Mouse (Mus musculus) spleen, postnatal 14 days (tissue): ENCODE data around the gene Rph3a.
"Not testable (repeated sequence)": the region's sequence is repeated elsewhere in the genome, so short reads cannot be mapped to it uniquely, and the experiment has no call there.

Source experiments
- DNase-seq, 2 experiments: peaks; one replicate each; pipeline ENCODE4 v3.0.0; 2021 to 2022; ENCODE audit warnings: low spot score in 2 of 2

Gene Rph3a

GRCm38 (mm10) chr5:120974522-120974921, 35.4 kb downstream of the Rph3a start:
- DNase-seq = no peak

- no peak for DNase-seq
Observed at GRCm38 (mm10) chr5:120972278-120972677, 37.6 kb downstream of the Rph3a start.

- DNase-seq = no peak
Observed at GRCm38 (mm10) chr5:120971326-120971725, 38.6 kb downstream of the Rph3a start.

GRCm38 (mm10) chr5:120969703-120970102, 40.2 kb downstream of the Rph3a start:
- DNase-seq = no peak

GRCm38 (mm10) chr5:120968799-120969198, 41.1 kb downstream of the Rph3a start:
- no peak for DNase-seq

GRCm38 (mm10) chr5:120968134-120968532, 41.8 kb downstream of the Rph3a start:
- DNase-seq = no peak

GRCm38 (mm10) chr5:120967355-120968133, 42.3 kb downstream of the Rph3a start:
- no peak for DNase-seq

- no peak for DNase-seq
Observed at GRCm38 (mm10) chr5:120966894-120967293, 43.0 kb downstream of the Rph3a start.

- DNase-seq = no peak
Observed at GRCm38 (mm10) chr5:120966156-120966555, 43.7 kb downstream of the Rph3a start.

GRCm38 (mm10) chr5:120961004-120961403, 48.9 kb downstream of the Rph3a start:
- no peak for DNase-seq

GRCm38 (mm10) chr5:120953974-120954373, 55.9 kb downstream of the Rph3a start:
- peak in 1 of 2 experiments; percentile 13 for DNase-seq

GRCm38 (mm10) chr5:120952242-120952770, 57.6 kb downstream of the Rph3a start:
- DNase-seq = no peak

- DNase-seq = no peak
Observed at GRCm38 (mm10) chr5:120942076-120942475, 67.8 kb downstream of the Rph3a start.

GRCm38 (mm10) chr5:120938586-120938985, 71.3 kb downstream of the Rph3a start:
- DNase-seq = no peak

- no peak for DNase-seq
Observed at GRCm38 (mm10) chr5:120937841-120938240, 72.1 kb downstream of the Rph3a start.

GRCm38 (mm10) chr5:120933966-120934365, 75.9 kb downstream of the Rph3a start:
- no peak for DNase-seq

GRCm38 (mm10) chr5:120927036-120927435, 82.9 kb downstream of the Rph3a start:
- DNase-seq = no peak

GRCm38 (mm10) chr5:120926311-120926710, 83.6 kb downstream of the Rph3a start:
- not testable (repeated sequence) for DNase-seq

GRCm38 (mm10) chr5:120924520-120924919, 85.4 kb downstream of the Rph3a start:
- peak in 1 of 2 experiments; percentile 3 for DNase-seq

- no peak for DNase-seq
Observed at GRCm38 (mm10) chr5:120923969-120924368, 85.9 kb downstream of the Rph3a start.

GRCm38 (mm10) chr5:120920296-120920695, 89.6 kb downstream of the Rph3a start:
- peak in 1 of 2 experiments; percentile 0 for DNase-seq

GRCm38 (mm10) chr5:120919156-120919935, 90.5 kb downstream of the Rph3a start:
- DNase-seq = not testable (repeated sequence)

GRCm38 (mm10) chr5:120914204-120914603, 95.7 kb downstream of the Rph3a start, which contains the start of gene Oas1d:
Oas1d (plus strand) TSS chr5:120914536.
- not testable (repeated sequence) for DNase-seq
